Comparison of ENCODE assay signal across 24 mouse cellular contexts in the genomic region with DNA sequence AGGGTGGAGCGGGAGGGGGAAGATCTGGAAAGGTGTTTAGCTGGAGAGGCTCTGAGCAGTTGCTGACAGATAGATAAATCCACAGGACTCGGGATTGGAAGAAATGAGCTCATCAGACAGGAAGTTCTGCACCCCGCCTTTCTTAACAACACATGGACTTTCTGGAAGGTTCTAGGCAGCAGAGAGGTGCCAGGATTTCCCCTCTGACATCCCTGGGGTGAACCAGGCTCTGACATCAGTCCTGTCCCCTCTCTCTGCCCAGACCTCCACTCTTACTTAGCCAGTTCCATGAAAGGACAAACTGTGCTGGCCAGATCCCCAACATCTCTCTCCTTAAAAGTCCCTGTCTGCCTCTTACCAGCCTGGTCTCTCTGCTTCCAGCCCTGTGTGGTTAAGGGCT. TPM values are rescaled to one million over a fixed set of nuclear protein-coding genes. Genes with fewer than 3 reads are reported as not detected.
DNase-seq lines count a peak whose midpoint lies in the region; ATAC-seq and TF ChIP-seq lines count a peak whose summit lies in the region.
"Had no signal": no experiment of that assay in that cellular context is flagged by ENCODE, and none has a peak within 500 bp of the region (broad histone marks: within the 10 kb centered on the region; RNA-seq: fewer than 3 reads in every experiment).

No protein-coding gene starts in this region.

- no peak for TF ChIP-seq CTCF in stomach, postnatal 0 days (IDR thresholded peaks at IDR 0.05; ENCODE audit: low read depth)

- no peak overlapping the region for H3K27ac ChIP-seq in heart, embryonic 12.5 days (ENCODE audit: poor library complexity, severe bottlenecking)
- H3K27ac ChIP-seq in heart, embryonic 10.5 days: peak overlapping the region; percentile 1
- H3K27ac ChIP-seq in stomach, postnatal 0 days (replicated peaks): peak overlapping the region; percentile 93
- H3K27ac ChIP-seq: forebrain, embryonic 13.5 days; hindbrain, postnatal 0 days; layer of hippocampus, adult 2 months; limb, embryonic 12.5 days; liver, embryonic 13.5 days; neural tube, embryonic 12.5 days had no signal

- TF ChIP-seq EP300 in stomach, postnatal 0 days (optimal IDR thresholded peaks at IDR 0.05): no peak

- peaks cover 29% of the 10 kb centered on the region for H3K27me3 ChIP-seq in heart, embryonic 12.5 days (replicated peaks)
- peaks cover 55% of the 10 kb centered on the region for H3K27me3 ChIP-seq in heart, embryonic 10.5 days (ENCODE audit: insufficient read depth, poor library complexity, severe bottlenecking)
- H3K27me3 ChIP-seq in stomach, postnatal 0 days (ENCODE audit: control insufficient read depth, insufficient read depth, low read length): no peaks in the 10 kb centered on the region
- H3K27me3 ChIP-seq: embryonic facial prominence, embryonic 13.5 days; forebrain, embryonic 13.5 days; neural tube, embryonic 12.5 days had no signal

- intact Hi-C loops in heart, postnatal 25 days (cut with DNase I): no loop called here
- intact Hi-C loops in left cerebral cortex, postnatal 36 days (cut with DNase I): no loop called here

- peaks cover 21% of the 10 kb centered on the region for H3K4me1 ChIP-seq in heart, embryonic 12.5 days (replicated peaks)
- peaks cover 35% of the 10 kb centered on the region for H3K4me1 ChIP-seq in heart, embryonic 10.5 days
- no peaks in the 10 kb centered on the region for H3K4me1 ChIP-seq in stomach, postnatal 0 days (replicated peaks; ENCODE audit: control insufficient read depth, insufficient read depth)
- H3K4me1 ChIP-seq: embryonic facial prominence, embryonic 13.5 days; forebrain, embryonic 13.5 days; liver, embryonic 13.5 days had no signal

- WGBS in heart, embryonic 12.5 days: 27% methylated on average over 3 of the region's 3 CpGs
- WGBS in heart, embryonic 10.5 days: 38% methylated on average over 3 of the region's 3 CpGs
- 40% methylated on average over 3 of the region's 3 CpGs for WGBS in stomach, postnatal 0 days

- no peak overlapping the region for H3K4me2 ChIP-seq in heart, embryonic 12.5 days
- H3K4me2 ChIP-seq in stomach, postnatal 0 days (replicated peaks; ENCODE audit: low read depth): no peak overlapping the region
- H3K4me2 ChIP-seq: embryonic facial prominence, embryonic 13.5 days; forebrain, embryonic 13.5 days; limb, embryonic 12.5 days; liver, embryonic 13.5 days; lung, embryonic 14.5 days; neural tube, embryonic 12.5 days had no signal

- peak; percentile 30 to 57 for DNase-seq in heart, adult 18-20 months
- DNase-seq in heart, embryonic 10.5 days (ENCODE audit: low spot score): no peak
- peak; percentile 58 for DNase-seq in heart, postnatal 25 days (ENCODE audit: low spot score)
- no peak for DNase-seq in stomach, postnatal 0 days (ENCODE audit: low spot score)
- DNase-seq in spleen, adult 18-20 months: no peak
- DNase-seq in left cerebral cortex, postnatal 36 days (ENCODE audit: low spot score in 2 of 2): no peak
- DNase-seq: adrenal gland, postnatal 10 days; cerebellum, adult 18-20 months; cerebellum, postnatal 25 days; kidney, postnatal 25 days; liver, embryonic 13.5 days; lung, embryonic 14.5 days; lung, postnatal 4 days; midbrain, embryonic 14.5 days had no signal

- ATAC-seq in heart, embryonic 12.5 days (ENCODE audit: insufficient number of reproducible peaks, low FRiP score): no peak
- ATAC-seq in stomach, postnatal 0 days (ENCODE audit: low FRiP score, low TSS enrichment): no peak
- ATAC-seq: activated CD4-positive, CD25-positive, alpha-beta regulatory T cell, adult 4 months; forebrain, embryonic 13.5 days; hindbrain, postnatal 0 days had no signal

- H3K36me3 ChIP-seq in heart, embryonic 12.5 days: no peaks in the 10 kb centered on the region
- no peaks in the 10 kb centered on the region for H3K36me3 ChIP-seq in heart, embryonic 10.5 days
- H3K36me3 ChIP-seq in stomach, postnatal 0 days (ENCODE audit: control insufficient read depth, insufficient read depth, low read length): no peaks in the 10 kb centered on the region
- H3K36me3 ChIP-seq: embryonic facial prominence, embryonic 13.5 days; limb, embryonic 12.5 days; liver, embryonic 13.5 days; neural tube, embryonic 12.5 days had no signal

- no peak overlapping the region for H3K4me3 ChIP-seq in heart, embryonic 12.5 days
- no peak overlapping the region for H3K4me3 ChIP-seq in heart, embryonic 10.5 days
- no peak overlapping the region for H3K4me3 ChIP-seq in stomach, postnatal 0 days (ENCODE audit: low read depth, low read length)
- H3K4me3 ChIP-seq: embryonic facial prominence, embryonic 13.5 days; forebrain, embryonic 13.5 days; layer of hippocampus, adult 2 months; limb, embryonic 12.5 days; liver, embryonic 13.5 days; neural tube, embryonic 12.5 days had no signal

- H3K9ac ChIP-seq in heart, embryonic 12.5 days: no peak overlapping the region
- H3K9ac ChIP-seq in stomach, postnatal 0 days (ENCODE audit: low read length): peak overlapping the region; percentile 51
- H3K9ac ChIP-seq: embryonic facial prominence, embryonic 13.5 days; forebrain, embryonic 13.5 days; limb, embryonic 12.5 days; liver, embryonic 13.5 days; lung, embryonic 14.5 days; neural tube, embryonic 12.5 days had no signal

- H3K9me3 ChIP-seq in heart, embryonic 12.5 days (replicated peaks): no peaks in the 10 kb centered on the region
- H3K9me3 ChIP-seq in heart, embryonic 10.5 days: no peaks in the 10 kb centered on the region
- no peaks in the 10 kb centered on the region for H3K9me3 ChIP-seq in stomach, postnatal 0 days (ENCODE audit: control insufficient read depth, low read length)
- H3K9me3 ChIP-seq: embryonic facial prominence, embryonic 13.5 days; forebrain, embryonic 13.5 days; limb, embryonic 12.5 days; liver, embryonic 13.5 days; neural tube, embryonic 12.5 days had no signal

RNA-seq across cellular contexts. Expression of a gene that starts 14.8 kb away (rescaled TPM):
- under 1 TPM in 1 of 2 experiments, not detected in 1; 0.10 TPM for total RNA-seq in heart, adult 18-20 months (2021)
- polyA plus RNA-seq in heart, embryonic 12.5 days (2016; fragmentation: Nextera tagmentation; extraction: Ambion mirVana): 0.06 and 0.29 TPM in 2 replicates
- polyA plus RNA-seq in heart, embryonic 10.5 days (2016; fragmentation: Nextera tagmentation; extraction: Ambion mirVana): 0.30 and 0.88 TPM in 2 replicates
- under 1 TPM in 1 of 2 experiments, not detected in 1; 0.10 TPM for total RNA-seq in heart, postnatal 25 days (2021)
- 71.2 and 75.3 TPM in 2 replicates for polyA plus RNA-seq in stomach, postnatal 0 days (2015; fragmentation: Nextera tagmentation; extraction: Ambion mirVana)
- total RNA-seq in left cerebral cortex, postnatal 36 days (2021): under 1 TPM; 0.30 to 0.75 TPM
- total RNA-seq: gastrocnemius, adult 8-10 months; megakaryocyte-erythroid progenitor cell, adult 5-6 weeks had no signal
- polyA plus RNA-seq: activated CD4-positive, CD25-positive, alpha-beta regulatory T cell, adult 4 months; forebrain, embryonic 13.5 days; midbrain, embryonic 14.5 days had no signal

Comparison
In these comparisons a context has a peak if more than half of its experiments do, and no peak if none do; other contexts are left out.
1. DNase-seq: peak in heart, adult 18-20 months (2 of 2) and heart, postnatal 25 days (single experiment); none in heart, embryonic 10.5 days (single experiment), stomach, postnatal 0 days (single experiment), spleen, adult 18-20 months (0 of 2) and left cerebral cortex, postnatal 36 days (0 of 2).